Mouse (Mus musculus) lung, postnatal 0 days (tissue): Measurements from ENCODE around the gene Serpinb7. TPM values are rescaled to one million over a fixed set of nuclear protein-coding genes. Genes with fewer than 3 reads are reported as not detected.
A peak's percentile ranks its signal among the peaks of the same experiment; 100 is the strongest.

Experiments used
- ATAC-seq: fragments of 200-750 bp; cut with Nextera tagmentation; 2 replicates; pipeline ENCODE4 v1.8.0; 2017; ENCODE audit warnings: moderate library complexity
- DNase-seq: peaks from one replicate; pipeline ENCODE4 v3.0.0-alpha.2; 2016; ENCODE audit warnings: low spot score
- H3K27ac ChIP-seq: fragments of 300-500 bp; sonication (generic); 2 replicates; pipeline ENCODE4 v1.5.1; 2014; ENCODE audit warnings: antibody characterized with exemption, mild to moderate bottlenecking, low read length, mixed read lengths
- H3K27me3 ChIP-seq: fragments of 300-500 bp; sonication (generic); replicated peaks from 2 replicates; pipeline ENCODE4 v1.6.1; 2014; ENCODE audit warnings: low read length, mixed read lengths; ENCODE audit not compliant: insufficient read depth
- H3K36me3 ChIP-seq: fragments of 300-500 bp; sonication (generic); 2 replicates; pipeline ENCODE4 v1.6.1; 2014; ENCODE audit warnings: low read length, mixed read lengths; ENCODE audit not compliant: insufficient read depth
- H3K4me1 ChIP-seq: fragments of 300-500 bp; sonication (generic); 2 replicates; pipeline ENCODE4 v1.6.1; 2014; ENCODE audit warnings: antibody characterized with exemption, low read depth, low read length, mixed read lengths; ENCODE audit not compliant: insufficient read depth
- H3K4me2 ChIP-seq: fragments of 300-500 bp; sonication (generic); replicated peaks from 2 replicates; pipeline ENCODE4 v1.6.1; 2014; ENCODE audit warnings: low read depth, mild to moderate bottlenecking, low read length, moderate library complexity, mixed read lengths
- H3K4me3 ChIP-seq: fragments of 300-500 bp; sonication (generic); 2 replicates; pipeline ENCODE4 v1.5.1; 2014; ENCODE audit warnings: low read depth, low read length
- H3K9ac ChIP-seq: fragments of 300-500 bp; sonication (generic); replicated peaks from 2 replicates; pipeline ENCODE4 v1.6.1; 2014; ENCODE audit warnings: low read depth, mild to moderate bottlenecking
- H3K9me3 ChIP-seq: fragments of 300-500 bp; sonication (generic); 2 replicates; pipeline ENCODE4 v1.6.1; 2016; ENCODE audit warnings: low read length, mixed read lengths
- CTCF ChIP-seq: IDR thresholded peaks from 2 replicates; pipeline ENCODE4 v1.5.1; 2016; ENCODE audit warnings: antibody characterized with exemption, mild to moderate bottlenecking
- EP300 ChIP-seq: IDR thresholded peaks from 2 replicates; pipeline ENCODE4 v1.6.1; 2016; ENCODE audit warnings: antibody characterized with exemption, mild to moderate bottlenecking, control low read depth
- WGBS: fragments of 180-500 bp; shearing (Covaris S2); extraction: QIAGEN DNeasy Blood & Tissue Kit; methylation state at CpG from one replicate; pipeline ENCODE4 v1.1.7; 2014; 5-methylcytosine and 5-hydroxymethylcytosine counted together
- polyA plus RNA-seq: library from polyadenylated mRNA; unstranded; fragments of >200 nt; fragmentation: Nextera tagmentation; extraction: Ambion mirVana; gene quantifications from 2 replicates; pipeline ENCODE4 v1.2.1, GENCODE M21; 2015

Serpinb7 gene
- polyA plus RNA-seq, 1 experiment from 2014 or later, result not detected

GRCm38 (mm10) chr1:107447228-107447931 is 47.9 kb downstream of the Serpinb7 start:
- DNase-seq (no peak), ATAC-seq (no peak)
- Histone ChIP-seq H3K4me1 (no peaks in the 10 kb centered on the region), H3K9me3 (no peaks in the 10 kb centered on the region), H3K4me2 (no peak overlapping the region), H3K9ac (no peak overlapping the region), H3K36me3 (no peaks in the 10 kb centered on the region), H3K4me3 (no peak overlapping the region), H3K27ac (no peak overlapping the region), H3K27me3 (no peaks in the 10 kb centered on the region)
- WGBS, result 61% methylated on average over 3 of the region's 3 CpGs
- TF ChIP-seq EP300, result no peak
- TF ChIP-seq CTCF, result no peak

- Histone ChIP-seq H3K9me3 (no peaks in the 10 kb centered on the region), H3K4me3 (no peak overlapping the region), H3K36me3 (no peaks in the 10 kb centered on the region), H3K4me2 (no peak overlapping the region), H3K9ac (no peak overlapping the region), H3K27me3 (no peaks in the 10 kb centered on the region), H3K4me1 (no peaks in the 10 kb centered on the region), H3K27ac (no peak overlapping the region)
- no peak for DNase-seq
- no peak for TF ChIP-seq CTCF
- no peak for TF ChIP-seq EP300
- no peak for ATAC-seq
Observed at GRCm38 (mm10) chr1:107479909-107480308, 80.5 kb downstream of the Serpinb7 start.

- TF ChIP-seq CTCF (peak; percentile 84), EP300 (no peak)
- Histone ChIP-seq H3K4me1 (no peaks in the 10 kb centered on the region), H3K4me3 (no peak overlapping the region), H3K4me2 (no peak overlapping the region), H3K36me3 (no peaks in the 10 kb centered on the region), H3K9me3 (no peaks in the 10 kb centered on the region), H3K27me3 (no peaks in the 10 kb centered on the region), H3K27ac (no peak overlapping the region), H3K9ac (no peak overlapping the region)
- DNase-seq, result peak; percentile 69
- 12% methylated on average over 11 of the region's 11 CpGs for WGBS
- ATAC-seq, result peak; percentile 55; the same call in 1 of the 2 replicates
Observed at GRCm38 (mm10) chr1:107481452-107481851, 82.0 kb downstream of the Serpinb7 start.

- TF ChIP-seq EP300 (no peak), CTCF (no peak)
- H3K9me3 ChIP-seq, result no peaks in the 10 kb centered on the region
- H3K9ac ChIP-seq, result no peak overlapping the region
- H3K27ac ChIP-seq, result no peak overlapping the region
- WGBS, result 58% methylated on average over 8 of the region's 8 CpGs
- H3K4me1 ChIP-seq, result no peaks in the 10 kb centered on the region
- peak; percentile 7 for DNase-seq
- H3K4me2 ChIP-seq, result no peak overlapping the region
- H3K4me3 ChIP-seq, result no peak overlapping the region
- no peaks in the 10 kb centered on the region for H3K36me3 ChIP-seq
- no peaks in the 10 kb centered on the region for H3K27me3 ChIP-seq
- no peak for ATAC-seq
Observed at GRCm38 (mm10) chr1:107489577-107489976, 90.1 kb downstream of the Serpinb7 start.

- WGBS, result 47% methylated on average over 2 of the region's 2 CpGs
- no peaks in the 10 kb centered on the region for H3K9me3 ChIP-seq
- no peak for TF ChIP-seq CTCF
- no peak for TF ChIP-seq EP300
- peak; percentile 11 for DNase-seq
- no peak overlapping the region for H3K9ac ChIP-seq
- H3K27me3 ChIP-seq, result no peaks in the 10 kb centered on the region
- H3K4me3 ChIP-seq, result no peak overlapping the region
- H3K27ac ChIP-seq, result no peak overlapping the region
- no peaks in the 10 kb centered on the region for H3K4me1 ChIP-seq
- no peaks in the 10 kb centered on the region for H3K36me3 ChIP-seq
- ATAC-seq, result peak; percentile 40; the same call in 1 of the 2 replicates
- H3K4me2 ChIP-seq, result no peak overlapping the region
Observed at GRCm38 (mm10) chr1:107496789-107497188, 97.3 kb downstream of the Serpinb7 start.

- DNase-seq, result peak; percentile 70
- no peaks in the 10 kb centered on the region for H3K9me3 ChIP-seq
- no peaks in the 10 kb centered on the region for H3K27me3 ChIP-seq
- H3K4me3 ChIP-seq, result no peak overlapping the region
- ATAC-seq, result peak; percentile 65
- H3K9ac ChIP-seq, result no peak overlapping the region
- H3K27ac ChIP-seq, result no peak overlapping the region
- no peak overlapping the region for H3K4me2 ChIP-seq
- peak; percentile 48 for TF ChIP-seq EP300
- TF ChIP-seq CTCF, result no peak
- H3K36me3 ChIP-seq, result no peaks in the 10 kb centered on the region
- H3K4me1 ChIP-seq, result no peaks in the 10 kb centered on the region
Observed at GRCm38 (mm10) chr1:107502025-107502424, 102.6 kb downstream of the Serpinb7 start.

Other genes starting within 250 kb of the Serpinb7 start
- gene Serpinb3b, start 121.3 kb upstream of the Serpinb7 start, polyA plus RNA-seq, result not detected in 2 replicates
- gene Serpinb3c, start 121.3 kb upstream of the Serpinb7 start, polyA plus RNA-seq, result not detected in 2 replicates
- gene Serpinb11, start 38.5 kb upstream of the Serpinb7 start, polyA plus RNA-seq, result 0.11 and 0.12 TPM in 2 replicates
- 0.60 and 0.76 TPM in 2 replicates for gene Serpinb2, start 111.8 kb downstream of the Serpinb7 start, polyA plus RNA-seq
- 6.2 and 6.3 TPM in 2 replicates for gene Serpinb8, start 190.4 kb downstream of the Serpinb7 start, polyA plus RNA-seq